Mouse (Mus musculus) right cerebral cortex, postnatal 25 days (tissue): Measurements from ENCODE around the gene Tax1bp1.

Source experiments
- DNase-seq: peaks from one replicate; pipeline ENCODE4 v3.0.0; 2022

Tax1bp1 gene

DNA sequence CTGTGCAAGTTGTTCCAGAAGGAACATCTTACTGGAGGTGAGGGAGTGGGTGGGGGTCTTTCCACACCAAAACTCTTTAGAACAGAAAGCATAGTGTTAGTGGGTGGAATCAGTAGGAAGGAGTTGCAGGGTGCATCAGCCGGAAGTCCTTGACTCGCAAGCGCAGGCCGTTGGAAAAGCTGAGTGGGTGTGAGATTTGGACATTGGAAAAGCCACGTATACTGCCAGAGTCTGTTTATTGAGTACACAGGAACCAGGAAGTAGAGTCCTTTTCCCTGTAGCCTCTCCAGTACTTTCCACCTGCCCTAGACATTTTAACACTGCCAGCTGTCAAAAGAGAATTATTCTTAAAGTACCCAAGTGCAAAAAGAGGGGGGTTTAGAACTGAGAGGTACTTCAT is 5.7 kb upstream of the Tax1bp1 start:
- no peak for DNase-seq

DNA sequence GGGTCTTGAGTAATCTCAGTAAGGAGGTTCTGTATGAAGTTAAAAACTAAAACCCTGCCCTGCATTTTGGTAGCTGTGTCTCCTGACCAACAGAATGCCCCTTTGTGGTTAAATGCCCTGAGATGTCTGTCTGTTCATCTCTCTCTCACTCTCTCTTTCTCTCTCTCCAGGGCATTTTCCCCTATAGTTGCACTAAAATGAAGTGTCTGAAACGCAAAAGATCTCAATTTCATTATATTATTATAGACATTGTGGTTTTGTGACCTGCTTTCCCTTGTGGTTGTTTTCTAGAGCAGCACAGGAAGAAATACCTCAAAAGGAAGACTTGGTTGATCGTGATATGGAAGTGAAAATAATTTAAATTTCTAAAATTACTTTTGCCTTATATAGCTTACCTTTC is 966 bp upstream of the Tax1bp1 start:
- DNase-seq = no peak

- peak; percentile 66 for DNase-seq
These were observed 474 bp downstream of the Tax1bp1 start for GRCm38 (mm10) chr6:52713897-52714509.

DNA sequence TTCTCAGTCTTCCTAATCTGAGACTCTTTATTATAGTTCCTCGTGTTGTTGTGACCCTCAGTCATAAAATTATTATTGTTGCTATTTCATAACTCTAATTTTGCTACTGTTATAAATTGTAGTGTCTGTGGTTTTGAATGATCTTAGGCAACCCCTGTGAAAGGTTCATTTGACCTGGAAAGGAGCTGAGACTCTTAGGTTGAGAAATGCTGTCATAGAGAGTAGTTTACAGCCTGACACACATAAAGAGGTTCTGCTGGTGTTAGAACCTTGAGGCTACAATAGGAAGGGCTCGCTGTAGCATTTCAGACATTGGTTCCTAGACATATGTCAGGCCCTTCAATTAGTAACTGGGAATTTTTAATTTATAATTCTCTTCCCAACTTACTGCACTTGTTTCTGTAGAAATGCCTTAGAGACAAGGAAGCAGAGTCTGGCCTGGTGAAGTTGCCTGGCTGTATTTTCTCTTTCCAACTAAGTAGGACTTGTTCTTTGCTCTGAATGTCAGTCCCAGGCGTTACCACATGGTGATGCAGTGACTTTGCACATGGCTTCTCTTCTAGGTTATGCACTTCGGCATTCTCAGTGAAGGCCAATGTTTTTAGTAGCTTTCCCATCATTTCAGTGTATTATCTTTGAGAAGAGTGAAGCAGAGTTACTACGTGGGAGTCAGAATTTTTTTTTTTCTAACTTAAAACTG is 4.1 kb downstream of the Tax1bp1 start:
- DNase-seq = no peak

DNA sequence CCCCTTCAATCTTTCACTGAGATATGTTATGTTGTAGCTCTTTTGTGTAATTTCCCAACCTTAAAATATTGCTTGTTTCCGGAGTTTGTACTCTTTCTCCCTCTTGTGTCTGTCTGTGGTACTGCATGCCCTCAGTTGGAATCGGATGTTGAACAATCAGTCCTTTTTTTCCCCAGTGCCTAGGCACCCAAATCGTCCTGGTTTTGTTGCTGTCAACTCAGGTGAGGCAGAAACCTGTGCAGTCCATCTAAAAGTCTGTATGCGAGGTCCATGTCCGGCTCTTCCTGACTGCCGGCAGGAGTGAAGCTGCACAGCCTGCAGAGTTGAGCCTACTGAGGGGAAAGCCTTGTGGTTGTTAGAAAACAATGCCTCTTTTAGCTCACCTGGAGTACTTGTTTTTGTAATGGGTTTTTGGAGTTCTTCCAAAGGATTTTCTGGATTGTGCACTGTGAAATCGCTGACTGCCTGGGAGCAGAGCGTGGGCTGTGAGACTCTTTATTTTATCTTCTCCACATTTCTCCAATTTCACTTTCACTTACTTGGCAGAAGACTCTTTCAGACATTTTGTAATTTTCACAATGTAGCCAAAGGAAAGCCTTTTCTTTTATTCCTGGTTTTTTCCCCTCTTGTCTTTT is 11.4 kb downstream of the Tax1bp1 start:
- peak; percentile 28 for DNase-seq

- DNase-seq = no peak
These were observed 16.8 kb downstream of the Tax1bp1 start for GRCm38 (mm10) chr6:52730338-52730737.

DNA sequence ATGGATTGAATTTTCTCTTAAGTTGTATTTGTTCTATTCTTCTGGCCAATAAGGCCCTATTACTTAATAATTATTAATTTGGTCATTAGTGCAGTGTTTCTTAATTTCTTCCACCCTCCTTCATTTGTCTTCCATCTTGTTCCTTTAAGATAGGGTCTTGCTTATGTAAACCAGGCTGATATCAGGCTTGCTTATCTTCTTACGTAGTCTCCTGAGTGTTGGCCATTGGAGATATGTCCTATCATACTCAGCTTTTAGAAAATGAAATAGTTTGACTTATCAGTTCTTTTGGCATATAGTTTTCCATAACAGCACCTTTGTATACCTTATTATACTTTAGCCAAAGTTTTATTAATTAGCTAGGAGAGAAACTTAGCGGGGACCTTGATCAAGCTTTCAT is 21.1 kb downstream of the Tax1bp1 start:
- no peak for DNase-seq

- no peak for DNase-seq
These were observed 39.3 kb downstream of the Tax1bp1 start for GRCm38 (mm10) chr6:52752832-52753231.

DNA sequence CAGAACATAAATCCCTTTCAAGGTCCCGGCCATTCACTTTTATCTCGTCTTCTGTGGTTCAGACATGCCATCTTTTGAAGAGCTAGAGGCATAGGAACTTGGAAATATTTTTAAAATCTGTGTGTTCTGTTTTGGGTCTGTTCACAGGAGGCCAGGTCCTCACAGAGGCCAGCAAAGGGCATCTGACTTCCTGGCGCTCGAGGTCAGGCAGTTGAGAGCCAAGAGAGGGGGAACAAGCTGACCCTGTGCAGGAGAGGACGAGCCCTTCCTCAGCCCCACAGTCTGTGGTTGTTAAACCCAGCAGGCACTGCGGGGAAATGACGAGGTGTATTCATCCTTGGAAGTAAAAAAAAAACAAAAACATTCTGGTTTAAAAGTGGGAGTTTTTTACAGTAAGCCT is 51.7 kb downstream of the Tax1bp1 start:
- DNase-seq = no peak

DNA sequence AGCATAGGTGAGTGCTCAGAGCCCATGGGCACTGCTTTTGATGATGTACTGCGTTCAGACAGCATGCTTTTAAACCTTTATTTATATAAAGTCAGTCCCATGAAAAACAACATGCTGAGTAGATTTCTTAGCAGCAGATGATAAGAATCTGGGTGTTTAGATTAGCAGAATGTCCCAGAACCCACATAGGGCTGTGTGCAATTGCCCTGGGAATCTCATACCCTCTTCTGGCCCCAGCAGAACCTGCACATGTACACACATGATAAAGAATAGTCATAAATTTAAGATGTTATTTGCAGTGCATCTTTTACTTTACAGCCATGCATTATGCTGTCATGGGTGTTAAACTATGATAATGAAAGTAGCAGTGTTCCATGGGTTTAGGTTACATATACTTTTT is 57.3 kb downstream of the Tax1bp1 start:
- no peak for DNase-seq

DNA sequence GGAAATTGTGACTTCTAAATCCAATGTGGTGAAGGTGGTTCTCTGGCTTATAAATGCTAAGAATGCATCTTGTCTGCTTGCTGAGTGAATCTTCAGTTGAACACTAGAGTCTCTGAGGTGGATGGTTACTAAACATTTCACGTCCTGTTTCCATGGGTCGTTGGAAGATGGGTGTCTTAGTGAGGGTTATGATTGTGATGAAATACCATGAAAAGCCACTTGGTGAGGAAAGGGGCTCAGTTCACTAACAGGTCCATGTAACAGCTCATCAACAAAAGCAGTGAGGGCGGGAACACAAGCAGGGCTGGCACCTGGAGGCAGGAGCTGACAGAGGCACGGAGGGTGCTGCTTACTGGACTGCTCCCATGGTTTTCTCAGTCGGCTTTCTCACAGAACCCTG is 59.6 kb downstream of the Tax1bp1 start:
- no peak for DNase-seq

GRCm38 (mm10) chr6:52775350-52775749 is 61.8 kb downstream of the Tax1bp1 start:
- DNase-seq = no peak

- DNase-seq = no peak
These were observed 62.4 kb downstream of the Tax1bp1 start for GRCm38 (mm10) chr6:52775956-52776355.

- no peak for DNase-seq
These were observed 63.5 kb downstream of the Tax1bp1 start for GRCm38 (mm10) chr6:52777034-52777433.

DNA sequence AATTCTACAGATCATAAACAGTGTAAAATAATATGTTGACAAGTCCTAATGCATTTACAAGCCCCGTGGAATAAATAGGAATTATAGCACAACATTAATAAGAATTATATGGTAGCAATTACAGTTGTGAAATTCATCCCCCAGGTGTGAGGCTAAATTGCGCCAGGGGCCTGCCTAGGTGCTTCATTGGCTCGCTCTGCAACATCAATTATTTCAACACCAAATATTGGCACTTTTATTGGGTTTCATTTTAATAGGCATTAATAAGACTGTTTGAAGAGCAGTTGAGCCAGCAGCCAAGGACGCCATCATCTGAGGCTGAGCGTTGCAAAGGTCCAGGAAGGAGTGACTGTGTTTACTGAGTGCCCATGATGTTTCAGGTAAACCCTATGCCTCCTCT is 65.0 kb downstream of the Tax1bp1 start:
- DNase-seq = no peak

- no peak for DNase-seq
These were observed 66.0 kb downstream of the Tax1bp1 start for GRCm38 (mm10) chr6:52779546-52779945.

- no peak for DNase-seq
These were observed 76.8 kb downstream of the Tax1bp1 start for GRCm38 (mm10) chr6:52790316-52790715.

GRCm38 (mm10) chr6:52790781-52791180 is 77.3 kb downstream of the Tax1bp1 start:
- no peak for DNase-seq

GRCm38 (mm10) chr6:52792455-52792854 is 78.9 kb downstream of the Tax1bp1 start:
- DNase-seq = no peak

DNA sequence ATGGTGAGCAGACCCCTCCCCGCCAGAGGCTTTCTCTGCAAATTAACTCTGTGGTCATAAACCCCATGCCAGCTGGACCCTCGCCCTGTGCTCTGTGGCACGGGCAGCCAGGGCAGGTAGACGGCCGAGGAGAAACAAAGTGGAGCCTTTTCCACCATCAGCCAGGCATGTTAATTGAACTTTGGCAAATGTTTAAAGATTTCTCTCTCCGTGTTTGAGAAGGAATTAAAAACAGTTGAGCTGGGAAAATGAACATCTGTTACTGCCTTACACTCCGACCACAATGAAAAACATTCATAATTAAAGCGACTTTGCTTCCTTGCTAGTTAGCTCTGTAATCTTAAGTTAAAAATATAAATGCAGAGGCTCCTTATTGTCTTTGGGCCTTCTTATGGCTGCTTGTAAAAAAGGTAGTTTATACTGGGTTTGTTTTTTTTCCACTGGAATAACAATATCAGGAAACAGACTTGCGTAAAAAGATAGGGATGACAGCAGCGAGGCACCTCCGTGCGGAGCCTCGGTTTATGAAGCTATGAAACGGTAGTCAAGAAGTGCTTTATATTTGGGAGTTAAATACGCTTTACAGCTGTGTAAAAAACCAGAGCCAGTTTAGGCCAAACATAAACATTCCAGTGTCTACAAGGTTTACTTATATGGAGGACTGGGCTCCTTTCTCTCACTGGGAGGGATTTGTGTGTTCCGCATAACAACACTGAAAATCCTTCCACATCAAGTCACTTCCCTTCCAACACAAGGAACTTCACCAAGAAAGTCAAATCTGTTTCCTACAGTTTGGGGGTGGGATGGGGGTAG is 81.7 kb downstream of the Tax1bp1 start:
- DNase-seq = no peak

DNA sequence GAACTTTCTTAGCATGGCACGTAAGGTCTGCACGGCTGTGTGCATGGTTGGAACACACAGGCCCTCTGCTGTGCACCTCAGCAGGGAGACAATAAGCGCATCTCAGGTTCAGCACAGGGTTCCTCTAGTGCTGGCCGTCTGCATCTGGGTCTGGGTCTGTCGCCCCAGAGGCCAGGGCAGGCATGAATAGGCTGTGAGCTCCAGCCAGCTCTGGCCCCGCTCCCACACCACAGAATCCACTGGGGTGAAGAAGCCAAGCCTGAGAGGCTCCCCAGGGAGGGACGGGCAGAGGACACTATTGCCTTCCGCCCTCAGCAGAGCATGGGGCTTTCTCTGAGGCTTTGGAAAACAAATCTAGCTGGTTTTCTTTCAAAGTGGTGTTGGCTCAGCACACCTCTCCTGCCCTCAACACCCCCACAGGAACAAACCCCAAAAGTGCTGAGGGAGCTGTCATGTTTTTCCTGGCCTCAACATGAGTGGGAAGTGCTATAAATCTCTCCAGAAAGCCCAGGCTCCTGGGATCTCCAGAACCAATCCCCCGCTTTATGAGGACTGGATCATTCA is 82.6 kb downstream of the Tax1bp1 start:
- DNase-seq = no peak

DNA sequence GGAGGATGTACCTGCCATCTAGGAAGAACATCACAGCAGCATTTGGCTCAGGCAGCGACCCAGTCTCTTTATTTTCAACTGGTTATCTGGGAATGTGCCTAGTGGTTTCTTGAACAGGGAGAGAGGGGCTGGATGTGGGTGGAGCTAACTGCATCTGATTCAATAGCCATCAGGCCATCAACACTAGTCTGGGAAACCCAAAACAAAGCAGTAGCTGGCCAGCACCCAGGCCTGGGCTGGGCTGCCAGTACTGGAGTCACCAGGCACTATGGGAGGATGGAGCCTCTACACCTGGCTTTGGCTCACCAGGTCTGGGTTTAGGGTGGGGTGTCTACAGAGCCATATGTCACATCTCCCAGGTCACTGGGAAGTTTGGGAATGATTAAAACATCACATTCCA is 83.2 kb downstream of the Tax1bp1 start:
- no peak for DNase-seq

DNA sequence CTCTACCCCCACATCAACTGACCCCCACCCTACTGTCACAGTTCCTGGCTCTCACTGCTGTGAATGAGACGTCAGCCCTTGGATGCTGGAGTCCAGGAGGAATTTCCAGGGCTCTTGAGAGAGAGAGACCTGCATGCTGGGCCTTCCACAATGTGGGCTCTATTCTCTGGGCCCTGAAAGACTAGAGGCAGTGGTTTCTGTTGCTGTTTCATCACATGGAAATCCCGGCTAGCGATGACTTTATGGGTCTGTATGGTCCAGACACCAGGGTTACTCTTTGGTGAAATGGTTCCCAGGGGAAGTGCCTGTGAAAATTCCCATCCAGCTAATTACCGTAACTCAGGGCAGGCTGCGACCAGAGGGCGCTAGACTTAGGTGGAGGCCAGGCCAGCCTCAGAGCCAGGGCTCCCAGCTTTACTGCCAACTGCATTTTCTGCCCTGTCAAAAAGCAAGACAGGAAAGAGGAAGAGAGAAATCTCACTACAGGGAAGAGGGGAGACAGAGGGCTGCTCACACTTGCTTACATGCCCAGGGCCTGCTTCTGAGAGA is 83.8 kb downstream of the Tax1bp1 start:
- no peak for DNase-seq
